Mouse (Mus musculus) liver, adult 2 months (tissue): ENCODE measurements at regions not wholly inside any gene's neighbourhood (a gene's known extent, or its start where the extent isn't known, plus 50 kb on each side); places are given as distances from the start of the nearest gene placed in this dataset.

Experiments
- CTCF ChIP-seq: fragments of 200-500 bp; IDR thresholded peaks from 2 replicates; pipeline ENCODE4 v1.5.1; 2011; ENCODE audit warnings: low read depth, low read length, control low read depth
- POLR2A ChIP-seq: fragments of 200-500 bp; IDR thresholded peaks from 2 replicates; pipeline ENCODE4 v1.6.1; 2011; ENCODE audit warnings: low read length, control low read depth; ENCODE audit not compliant: insufficient read depth; ENCODE audit errors: extremely low read depth

DNA sequence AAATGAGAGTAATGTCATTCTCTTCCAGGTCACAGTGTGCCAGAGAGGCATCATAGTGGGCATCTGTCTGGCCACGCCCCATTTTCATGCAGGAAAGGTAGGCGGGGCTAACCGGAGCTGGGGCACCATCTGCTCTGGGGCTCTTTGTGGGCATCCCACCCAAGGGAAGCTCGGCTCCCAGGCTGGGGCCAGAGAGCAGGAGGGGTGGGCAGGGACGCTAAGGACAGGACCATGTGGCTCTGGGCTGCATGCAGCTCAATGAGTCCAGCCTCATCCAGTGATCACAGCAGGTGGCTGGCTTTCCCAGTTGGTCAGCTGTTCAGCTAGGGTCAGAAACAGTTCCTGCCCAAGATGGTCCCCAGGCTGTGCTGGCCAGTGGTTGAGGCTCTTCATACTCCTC, 231.4 kb upstream of the Sulf2 start:
- TF ChIP-seq CTCF (no peak), POLR2A (no peak)
